Mouse (Mus musculus) midbrain, embryonic 16.5 days (tissue): ENCODE measurements around the gene Spryd4. TPM values are rescaled to one million over a fixed set of nuclear protein-coding genes. Genes with fewer than 3 reads are reported as not detected.
A peak's percentile ranks its signal among the peaks of the same experiment; 100 is the strongest.
"Not testable (repeated sequence)": the region's sequence is repeated elsewhere in the genome, so short reads cannot be mapped to it uniquely, and the experiment has no call there.

Experiments
- ATAC-seq: fragments of 200-750 bp; cut with Nextera tagmentation; 2 replicates; pipeline ENCODE4 v1.8.0; 2017; ENCODE audit warnings: moderate TSS enrichment
- H3K27ac ChIP-seq: fragments of 300-500 bp; sonication (generic); 2 replicates; pipeline ENCODE4 v1.5.1; 2014; ENCODE audit warnings: mild to moderate bottlenecking, low read length, mixed read lengths
- H3K27me3 ChIP-seq: fragments of 300-500 bp; sonication (generic); 2 replicates; pipeline ENCODE4 v1.6.1; 2014; ENCODE audit warnings: low read depth, low read length, mixed read lengths; ENCODE audit not compliant: control insufficient read depth, insufficient read depth
- H3K36me3 ChIP-seq: fragments of 300-500 bp; sonication (generic); 2 replicates; pipeline ENCODE4 v1.6.1; 2014; ENCODE audit warnings: mild to moderate bottlenecking, low read length, moderate library complexity, mixed read lengths; ENCODE audit not compliant: control insufficient read depth, insufficient read depth
- H3K4me1 ChIP-seq: fragments of 300-500 bp; sonication (generic); 2 replicates; pipeline ENCODE4 v1.6.1; 2014; ENCODE audit warnings: mild to moderate bottlenecking, low read length, mixed read lengths; ENCODE audit not compliant: control insufficient read depth, insufficient read depth
- H3K4me2 ChIP-seq: fragments of 300-500 bp; sonication (generic); 2 replicates; pipeline ENCODE4 v1.6.1; 2014; ENCODE audit warnings: mild to moderate bottlenecking, low read length, mixed read lengths
- H3K4me3 ChIP-seq: fragments of 300-500 bp; sonication (generic); 2 replicates; pipeline ENCODE4 v1.5.1; 2014; ENCODE audit warnings: low read depth, mild to moderate bottlenecking, low read length, moderate library complexity, mixed read lengths
- H3K9ac ChIP-seq: fragments of 300-500 bp; sonication (generic); 2 replicates; pipeline ENCODE4 v1.6.1; 2014; ENCODE audit warnings: low read depth, low read length, mixed read lengths
- H3K9me3 ChIP-seq: fragments of 300-500 bp; sonication (generic); replicated peaks from 2 replicates; pipeline ENCODE4 v1.6.1; 2014; ENCODE audit warnings: mild to moderate bottlenecking, low read length, mixed read lengths; ENCODE audit not compliant: control insufficient read depth, poor library complexity, severe bottlenecking
- WGBS: fragments of 180-500 bp; shearing (Covaris S2); extraction: QIAGEN DNeasy Blood & Tissue Kit; methylation state at CpG from one replicate; pipeline ENCODE4 v1.1.7; 2014; 5-methylcytosine and 5-hydroxymethylcytosine counted together
- polyA plus RNA-seq: library from polyadenylated mRNA; unstranded; fragments of >200 nt; fragmentation: Nextera tagmentation; extraction: Ambion mirVana; gene quantifications from 2 replicates; pipeline ENCODE4 v1.2.1, GENCODE M21; 2015

The Spryd4 gene
- polyA plus RNA-seq, 1 experiment from 2014 or later = 22.1 TPM

DNA sequence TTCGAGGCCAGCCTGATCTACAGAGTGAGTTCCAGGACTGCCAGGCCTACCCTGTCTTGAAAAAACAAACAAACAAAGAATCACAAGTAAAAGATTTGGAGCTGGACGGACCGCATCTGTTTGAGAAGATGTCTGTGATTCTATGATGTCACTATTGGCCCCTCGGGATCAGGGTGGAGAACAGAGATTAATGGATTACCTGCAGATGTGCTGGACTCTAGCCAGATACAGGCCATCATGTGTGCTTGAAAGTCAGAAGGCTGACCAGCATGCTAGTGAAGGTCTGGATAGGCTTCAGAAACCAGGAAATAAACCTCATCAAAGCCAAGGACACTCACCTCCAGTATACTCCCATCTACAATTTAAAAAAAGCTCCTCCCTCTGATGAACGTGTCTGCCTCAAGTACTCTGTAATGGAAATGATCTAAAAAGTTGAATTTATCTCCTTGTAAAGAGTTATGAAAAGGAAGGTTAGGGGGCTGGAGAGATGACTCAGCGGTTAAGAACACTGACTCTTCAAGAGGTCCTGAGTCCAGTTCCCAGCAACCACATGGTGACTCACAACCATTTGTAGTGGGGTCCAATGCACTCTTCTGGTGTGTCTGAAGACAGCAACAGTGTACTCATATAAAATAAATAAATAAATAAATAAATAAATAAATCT, 26.2 kb downstream of the Spryd4 start:
- Histone ChIP-seq H3K4me1 (peaks cover 3% of the 10 kb centered on the region; the same call in 1 of the 2 replicates), H3K4me2 (no peak overlapping the region), H3K27ac (no peak overlapping the region), H3K4me3 (no peak overlapping the region), H3K9ac (no peak overlapping the region), H3K27me3 (no peaks in the 10 kb centered on the region), H3K9me3 (no peaks in the 10 kb centered on the region), H3K36me3 (no peaks in the 10 kb centered on the region)
- 81% methylated on average over 6 of the region's 6 CpGs for WGBS
- no peak for ATAC-seq

GRCm38 (mm10) chr10:128184296-128184695, 27.3 kb downstream of the Spryd4 start:
- Histone ChIP-seq H3K4me3 (no peak overlapping the region), H3K9ac (no peak overlapping the region), H3K4me2 (no peak overlapping the region), H3K27me3 (no peaks in the 10 kb centered on the region), H3K36me3 (no peaks in the 10 kb centered on the region), H3K27ac (no peak overlapping the region), H3K4me1 (peaks cover 3% of the 10 kb centered on the region; the same call in 1 of the 2 replicates), H3K9me3 (no peaks in the 10 kb centered on the region)
- 95% methylated on average over 2 of the region's 2 CpGs for WGBS
- no peak for ATAC-seq

DNA sequence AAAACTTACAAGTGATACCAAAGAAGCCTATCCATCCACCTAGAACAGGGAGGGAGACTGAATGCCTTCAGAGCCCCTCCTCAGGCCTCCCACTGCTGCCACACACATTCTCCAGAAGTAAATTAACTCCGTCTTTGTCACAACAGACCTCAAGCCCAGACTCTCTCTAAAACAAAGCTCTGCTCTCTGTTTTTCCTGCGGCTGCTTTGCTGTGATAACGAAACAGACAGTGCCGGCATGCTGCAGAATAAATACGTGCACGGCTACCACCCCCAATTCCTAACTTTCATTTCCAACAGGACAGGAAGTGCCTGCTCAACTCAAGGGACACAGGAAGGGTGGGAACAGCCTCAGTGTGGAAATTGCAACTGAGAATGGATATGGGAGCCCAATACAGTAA, 31.6 kb downstream of the Spryd4 start, which contains the start of gene Rbms2:
Gene Rbms2 (minus strand): TSS at position 309 of the 400 bp plus-strand sequence.
- 4% methylated on average over 6 of the region's 6 CpGs for WGBS
- H3K27ac ChIP-seq = 0 out of 2 replicates have a peak within 1 kb of the TSS, but pooled peaks have one; percentile 15
- H3K9me3 ChIP-seq = no peaks in the 10 kb centered on the region
- H3K4me2 ChIP-seq = no peak within 1 kb of the TSS
- H3K9ac ChIP-seq = peak within 1 kb of the TSS; percentile 2; the same call in 1 of the 2 replicates
- H3K36me3 ChIP-seq = no peaks in the 10 kb centered on the region
- no peak for ATAC-seq
- H3K27me3 ChIP-seq = no peaks in the 10 kb centered on the region
- no peak within 1 kb of the TSS for H3K4me3 ChIP-seq
- peaks cover 8% of the 10 kb centered on the region for H3K4me1 ChIP-seq

GRCm38 (mm10) chr10:128177316-128177715, 34.3 kb downstream of the Spryd4 start:
- H3K27ac ChIP-seq = no peak overlapping the region
- H3K4me1 ChIP-seq = peaks cover 8% of the 10 kb centered on the region
- no peak overlapping the region for H3K4me2 ChIP-seq
- no peak overlapping the region for H3K4me3 ChIP-seq
- no peaks in the 10 kb centered on the region for H3K9me3 ChIP-seq
- no peak overlapping the region for H3K9ac ChIP-seq
- WGBS = 82% methylated on average over 4 of the region's 4 CpGs
- H3K27me3 ChIP-seq = no peaks in the 10 kb centered on the region
- H3K36me3 ChIP-seq = no peaks in the 10 kb centered on the region
- ATAC-seq = no peak; the same call in 1 of the 2 replicates

- Histone ChIP-seq H3K27ac (peak overlapping the region; percentile 5; the same call in 1 of the 2 replicates), H3K4me1 (peaks cover 8% of the 10 kb centered on the region), H3K9me3 (no peaks in the 10 kb centered on the region), H3K27me3 (no peaks in the 10 kb centered on the region), H3K4me3 (peak overlapping the region; percentile 32), H3K4me2 (peak overlapping the region; percentile 53), H3K9ac (peak overlapping the region; percentile 18), H3K36me3 (no peaks in the 10 kb centered on the region)
- peak; percentile 86; the same call in 1 of the 2 replicates for ATAC-seq
- 0% methylated on average over 16 of the region's 17 CpGs for WGBS
Observed at GRCm38 (mm10) chr10:128175996-128176755, 35.4 kb downstream of the Spryd4 start.

- H3K27ac ChIP-seq = no peak overlapping the region
- no peak overlapping the region for H3K9ac ChIP-seq
- ATAC-seq = no peak
- 15% methylated on average over 3 of the region's 3 CpGs for WGBS
- no peaks in the 10 kb centered on the region for H3K36me3 ChIP-seq
- H3K4me3 ChIP-seq = peak overlapping the region; percentile 32
- peaks cover 8% of the 10 kb centered on the region for H3K4me1 ChIP-seq
- no peaks in the 10 kb centered on the region for H3K9me3 ChIP-seq
- H3K27me3 ChIP-seq = no peaks in the 10 kb centered on the region
- H3K4me2 ChIP-seq = peak overlapping the region; percentile 53
Observed at GRCm38 (mm10) chr10:128175302-128175701, 36.3 kb downstream of the Spryd4 start.

DNA sequence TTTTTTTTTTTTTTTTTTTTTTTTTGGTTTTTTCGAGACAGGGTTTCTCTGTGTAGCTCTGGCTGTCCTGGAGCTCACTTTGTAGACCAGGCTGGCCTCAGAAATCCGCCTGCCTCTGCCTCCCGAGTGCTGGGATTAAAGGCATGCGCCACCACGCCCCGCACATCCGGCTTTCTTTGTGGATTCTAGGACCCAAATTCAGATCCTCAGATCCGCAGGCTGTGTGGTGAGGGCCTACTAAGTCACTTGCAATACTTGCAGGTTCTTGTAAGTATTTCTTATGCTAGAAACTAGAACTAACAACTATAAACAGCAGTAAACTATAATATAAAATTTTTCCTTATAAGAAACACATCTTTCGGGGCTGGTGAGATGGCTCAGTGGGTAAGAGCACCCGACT, 40.3 kb downstream of the Spryd4 start:
- H3K36me3 ChIP-seq, H3K4me1 ChIP-seq, H3K4me2 ChIP-seq, H3K27ac ChIP-seq, H3K9me3 ChIP-seq, H3K9ac ChIP-seq, ATAC-seq, H3K4me3 ChIP-seq, H3K27me3 ChIP-seq: not testable (repeated sequence)
- WGBS = 97% methylated on average over 10 of the region's 10 CpGs

GRCm38 (mm10) chr10:128167091-128167490, 44.5 kb downstream of the Spryd4 start:
- H3K4me3 ChIP-seq = no peak overlapping the region
- no peak overlapping the region for H3K9ac ChIP-seq
- no peaks in the 10 kb centered on the region for H3K9me3 ChIP-seq
- H3K27ac ChIP-seq = no peak overlapping the region
- 63% methylated on average over 6 of the region's 6 CpGs for WGBS
- no peak for ATAC-seq
- no peaks in the 10 kb centered on the region for H3K27me3 ChIP-seq
- no peaks in the 10 kb centered on the region for H3K36me3 ChIP-seq
- H3K4me1 ChIP-seq = no peaks in the 10 kb centered on the region
- H3K4me2 ChIP-seq = no peak overlapping the region

DNA sequence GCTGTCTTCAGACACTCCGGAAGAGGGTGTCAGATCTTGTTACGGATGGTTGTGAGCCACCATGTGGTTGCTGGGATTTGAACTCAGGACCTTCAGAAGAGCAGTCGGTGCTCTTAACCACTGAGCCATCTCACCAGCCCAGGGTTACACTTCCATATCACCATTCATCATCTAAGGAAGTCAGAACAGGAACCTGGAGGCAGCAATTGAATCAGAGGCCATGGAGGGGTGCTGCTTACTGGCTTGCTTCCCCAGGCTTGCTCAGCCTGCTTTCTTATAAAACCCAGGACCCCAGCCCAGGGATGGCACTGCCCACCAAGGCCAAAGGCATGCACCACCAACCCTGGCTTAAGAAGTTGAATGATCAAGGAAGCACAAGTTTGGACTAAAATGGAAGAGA, 45.9 kb downstream of the Spryd4 start:
- 100% methylated on average over 2 of the region's 3 CpGs for WGBS
- H3K4me1 ChIP-seq, ATAC-seq: not testable (repeated sequence)

More for the DNA sequence above, 45.9 kb downstream of the Spryd4 start:
- not testable (repeated sequence) for H3K36me3 ChIP-seq, H3K9me3 ChIP-seq, H3K27ac ChIP-seq, H3K4me2 ChIP-seq, H3K27me3 ChIP-seq, H3K9ac ChIP-seq, H3K4me3 ChIP-seq
